Mouse (Mus musculus) ES-Bruce4 (cell line): ENCODE measurements at regions not wholly inside any gene's neighbourhood (a gene's known extent, or its start where the extent isn't known, plus 50 kb on each side); places are given as distances from the start of the nearest gene placed in this dataset.

Experiments used
- EP300 ChIP-seq: IDR thresholded peaks from 2 replicates; pipeline ENCODE4 v1.6.1; 2011; ENCODE audit warnings: low read depth, low read length; ENCODE audit not compliant: insufficient read depth
- POLR2A ChIP-seq: IDR thresholded peaks from one replicate; pipeline ENCODE4 v1.8.1; 2011; ENCODE audit warnings: low read length; ENCODE audit not compliant: insufficient read depth

DNA sequence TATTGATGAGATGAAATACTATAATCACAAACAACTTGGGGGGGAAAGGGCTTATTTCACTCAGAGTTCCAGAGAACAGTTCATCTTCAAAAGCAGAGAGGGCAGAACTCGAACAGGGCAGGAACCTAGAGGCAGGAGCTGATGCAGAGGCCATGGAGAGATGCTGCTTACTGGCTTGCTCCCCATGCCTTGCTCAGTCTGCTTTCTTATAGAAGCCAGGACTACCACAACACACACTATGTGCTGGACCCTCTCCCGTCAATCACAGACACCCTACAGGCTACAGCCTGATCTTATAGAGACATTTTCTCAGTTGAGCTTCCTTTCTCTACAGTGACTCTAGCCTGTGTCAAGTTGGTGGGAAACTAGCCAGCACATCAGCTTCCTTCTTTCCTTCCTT lies 157.3 kb downstream of the Zfp36l1 start:
- TF ChIP-seq EP300 (no peak), POLR2A (no peak)
